Mouse (Mus musculus): Measurements from ENCODE around the gene Nln. TPM values are rescaled to one million over a fixed set of nuclear protein-coding genes. Genes with fewer than 3 reads are reported as not detected.

Gene Nln
- polyA plus RNA-seq, 1 experiment from 2014 or later: 20.9 TPM

- DNase-seq (ENCODE audit: low spot score): peak; percentile 35
- ATAC-seq (replicated peaks; ENCODE audit: low FRiP score): peak; percentile 54
- H3K4me3 ChIP-seq (ENCODE audit: low read depth, low read length): peak overlapping the region; percentile 81
- no peaks in the 10 kb centered on the region for H3K9me3 ChIP-seq (ENCODE audit: control insufficient read depth, low read length)
- no peaks in the 10 kb centered on the region for H3K27me3 ChIP-seq (replicated peaks; ENCODE audit: control insufficient read depth, insufficient read depth, low read length)
- peak overlapping the region; percentile 100 for H3K4me2 ChIP-seq
- WGBS: 1% methylated on average over 24 of the region's 24 CpGs
- peak overlapping the region; percentile 77 for H3K27ac ChIP-seq (ENCODE audit: low read depth, low read length)
- peak overlapping the region; percentile 80 for H3K9ac ChIP-seq (ENCODE audit: low read depth, low read length)
- H3K4me1 ChIP-seq (replicated peaks; ENCODE audit: control insufficient read depth, insufficient read depth, low read length): peaks cover 10% of the 10 kb centered on the region
- peaks cover 5% of the 10 kb centered on the region; the same call in 1 of the 2 replicates for H3K36me3 ChIP-seq (ENCODE audit: control insufficient read depth, insufficient read depth, low read length)
These were observed 645 bp downstream of the Nln start for GRCm38 (mm10) chr13:104108651-104109287.

- H3K4me3 ChIP-seq (ENCODE audit: low read depth, low read length): no peak overlapping the region
- no peak overlapping the region for H3K9ac ChIP-seq (ENCODE audit: low read depth, low read length)
- H3K27me3 ChIP-seq (replicated peaks; ENCODE audit: control insufficient read depth, insufficient read depth, low read length): no peaks in the 10 kb centered on the region
- H3K9me3 ChIP-seq (ENCODE audit: control insufficient read depth, low read length): no peaks in the 10 kb centered on the region
- no peak overlapping the region for H3K27ac ChIP-seq (ENCODE audit: low read depth, low read length)
- ATAC-seq (replicated peaks; ENCODE audit: low FRiP score) (no peak), DNase-seq (ENCODE audit: low spot score) (no peak)
- H3K4me1 ChIP-seq (replicated peaks; ENCODE audit: control insufficient read depth, insufficient read depth, low read length): no peaks in the 10 kb centered on the region
- peaks cover 5% of the 10 kb centered on the region; the same call in 1 of the 2 replicates for H3K36me3 ChIP-seq (ENCODE audit: control insufficient read depth, insufficient read depth, low read length)
- H3K4me2 ChIP-seq: no peak overlapping the region
- 76% methylated on average over 5 of the region's 5 CpGs for WGBS
These were observed 7.7 kb downstream of the Nln start for GRCm38 (mm10) chr13:104101606-104102235.

DNA sequence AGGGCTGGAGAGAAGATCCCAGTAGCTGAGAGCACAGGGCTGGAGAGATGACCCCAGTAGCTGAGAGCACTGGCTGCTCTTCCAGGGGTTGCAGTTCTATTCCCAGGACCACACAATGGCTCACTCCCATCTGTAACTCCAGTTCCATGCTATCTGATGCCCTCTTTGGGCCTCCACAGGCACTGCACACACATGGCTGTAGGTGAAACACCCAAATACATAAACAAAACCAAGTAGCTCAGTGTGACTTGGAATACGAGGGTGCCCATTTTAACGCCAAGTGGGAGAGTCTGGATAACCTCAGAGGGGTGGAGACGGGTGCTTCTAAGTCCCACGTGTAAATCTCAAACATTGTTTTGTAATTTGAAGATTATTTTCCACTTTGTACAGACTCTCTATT, 9.0 kb downstream of the Nln start:
- H3K9me3 ChIP-seq (ENCODE audit: control insufficient read depth, low read length): no peaks in the 10 kb centered on the region
- H3K4me1 ChIP-seq (replicated peaks; ENCODE audit: control insufficient read depth, insufficient read depth, low read length): no peaks in the 10 kb centered on the region
- H3K27ac ChIP-seq (ENCODE audit: low read depth, low read length): no peak overlapping the region
- peaks cover 5% of the 10 kb centered on the region; the same call in 1 of the 2 replicates for H3K36me3 ChIP-seq (ENCODE audit: control insufficient read depth, insufficient read depth, low read length)
- ATAC-seq (replicated peaks; ENCODE audit: low FRiP score) (no peak), DNase-seq (ENCODE audit: low spot score) (no peak)
- no peak overlapping the region for H3K9ac ChIP-seq (ENCODE audit: low read depth, low read length)
- H3K27me3 ChIP-seq (replicated peaks; ENCODE audit: control insufficient read depth, insufficient read depth, low read length): no peaks in the 10 kb centered on the region
- no peak overlapping the region for H3K4me3 ChIP-seq (ENCODE audit: low read depth, low read length)
- H3K4me2 ChIP-seq: no peak overlapping the region
- WGBS: 88% methylated on average over 4 of the region's 4 CpGs

- no peaks in the 10 kb centered on the region for H3K27me3 ChIP-seq (replicated peaks; ENCODE audit: control insufficient read depth, insufficient read depth, low read length)
- ATAC-seq (replicated peaks; ENCODE audit: low FRiP score) (no peak), DNase-seq (ENCODE audit: low spot score) (no peak)
- H3K4me3 ChIP-seq (ENCODE audit: low read depth, low read length): no peak overlapping the region
- no peaks in the 10 kb centered on the region for H3K4me1 ChIP-seq (replicated peaks; ENCODE audit: control insufficient read depth, insufficient read depth, low read length)
- H3K9me3 ChIP-seq (ENCODE audit: control insufficient read depth, low read length): no peaks in the 10 kb centered on the region
- H3K9ac ChIP-seq (ENCODE audit: low read depth, low read length): no peak overlapping the region
- H3K27ac ChIP-seq (ENCODE audit: low read depth, low read length): no peak overlapping the region
- no peaks in the 10 kb centered on the region for H3K36me3 ChIP-seq (ENCODE audit: control insufficient read depth, insufficient read depth, low read length)
- WGBS: 83% methylated on average over 7 of the region's 7 CpGs
- H3K4me2 ChIP-seq: no peak overlapping the region
These were observed 12.2 kb downstream of the Nln start for GRCm38 (mm10) chr13:104097190-104097589.

DNA sequence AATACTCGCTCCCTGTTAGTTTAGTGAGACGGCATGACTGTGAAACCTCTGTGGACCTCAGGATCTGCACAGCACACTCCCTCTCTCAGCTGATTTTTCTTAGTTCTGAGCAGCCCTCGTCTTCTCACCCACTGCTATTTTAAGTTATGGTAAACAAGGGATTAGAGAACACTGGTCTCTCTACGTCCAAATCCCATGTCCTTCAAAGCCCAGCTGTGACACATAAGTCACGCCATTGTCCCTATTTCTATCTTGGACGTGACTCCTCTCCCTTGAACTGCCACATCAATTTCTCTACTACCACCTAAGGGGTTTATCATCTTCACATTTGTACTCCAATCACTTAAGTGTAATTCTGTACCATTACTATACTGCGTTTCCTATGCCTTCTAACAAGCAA, 13.5 kb downstream of the Nln start:
- Histone ChIP-seq H3K4me3 (ENCODE audit: low read depth, low read length) (no peak overlapping the region), H3K4me1 (replicated peaks; ENCODE audit: control insufficient read depth, insufficient read depth, low read length) (no peaks in the 10 kb centered on the region), H3K27me3 (replicated peaks; ENCODE audit: control insufficient read depth, insufficient read depth, low read length) (no peaks in the 10 kb centered on the region), H3K9ac (ENCODE audit: low read depth, low read length) (no peak overlapping the region), H3K9me3 (ENCODE audit: control insufficient read depth, low read length) (no peaks in the 10 kb centered on the region), H3K27ac (ENCODE audit: low read depth, low read length) (no peak overlapping the region), H3K4me2 (no peak overlapping the region), H3K36me3 (ENCODE audit: control insufficient read depth, insufficient read depth, low read length) (no peaks in the 10 kb centered on the region)
- no peak for DNase-seq (ENCODE audit: low spot score)
- WGBS: 70% methylated on average over 7 of the region's 7 CpGs
- ATAC-seq (replicated peaks; ENCODE audit: low FRiP score): no peak

GRCm38 (mm10) chr13:104094531-104095385, 14.7 kb downstream of the Nln start:
- H3K27me3 ChIP-seq (replicated peaks; ENCODE audit: control insufficient read depth, insufficient read depth, low read length): no peaks in the 10 kb centered on the region
- no peak overlapping the region for H3K4me3 ChIP-seq (ENCODE audit: low read depth, low read length)
- H3K4me2 ChIP-seq: no peak overlapping the region
- no peaks in the 10 kb centered on the region for H3K4me1 ChIP-seq (replicated peaks; ENCODE audit: control insufficient read depth, insufficient read depth, low read length)
- no peak overlapping the region for H3K27ac ChIP-seq (ENCODE audit: low read depth, low read length)
- DNase-seq (ENCODE audit: low spot score) (no peak), ATAC-seq (replicated peaks; ENCODE audit: low FRiP score) (no peak; the same call in 1 of the 2 replicates)
- no peaks in the 10 kb centered on the region for H3K36me3 ChIP-seq (ENCODE audit: control insufficient read depth, insufficient read depth, low read length)
- H3K9ac ChIP-seq (ENCODE audit: low read depth, low read length): no peak overlapping the region
- no peaks in the 10 kb centered on the region for H3K9me3 ChIP-seq (ENCODE audit: control insufficient read depth, low read length)
- WGBS: 77% methylated on average over 11 of the region's 11 CpGs

DNA sequence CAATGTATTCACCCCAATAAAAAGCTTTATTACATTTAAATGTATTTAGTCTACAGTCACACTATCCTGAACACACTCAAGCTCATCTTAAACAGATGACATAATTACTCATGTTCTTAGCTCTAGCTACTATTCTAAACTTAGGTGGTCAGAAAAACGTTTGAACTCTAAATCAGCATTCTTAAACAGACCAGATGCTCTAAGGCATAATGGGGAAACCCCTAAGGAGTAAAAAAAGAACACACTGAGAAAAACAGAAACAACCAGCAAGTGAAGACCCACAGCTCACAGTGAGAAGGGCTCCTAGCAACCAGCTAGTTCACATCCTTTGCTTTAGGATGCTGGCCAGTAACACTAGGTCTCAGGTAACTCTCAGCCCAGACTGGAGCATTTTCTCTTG, 17.7 kb downstream of the Nln start:
- Histone ChIP-seq H3K9me3 (ENCODE audit: control insufficient read depth, low read length) (no peaks in the 10 kb centered on the region), H3K4me2 (no peak overlapping the region), H3K4me1 (replicated peaks; ENCODE audit: control insufficient read depth, insufficient read depth, low read length) (no peaks in the 10 kb centered on the region), H3K27ac (ENCODE audit: low read depth, low read length) (no peak overlapping the region), H3K36me3 (ENCODE audit: control insufficient read depth, insufficient read depth, low read length) (no peaks in the 10 kb centered on the region), H3K9ac (ENCODE audit: low read depth, low read length) (no peak overlapping the region), H3K27me3 (replicated peaks; ENCODE audit: control insufficient read depth, insufficient read depth, low read length) (no peaks in the 10 kb centered on the region), H3K4me3 (ENCODE audit: low read depth, low read length) (no peak overlapping the region)
- ATAC-seq (replicated peaks; ENCODE audit: low FRiP score): no peak
- 25% methylated on average over 1 of the region's 1 CpGs for WGBS
- no peak for DNase-seq (ENCODE audit: low spot score)

DNA sequence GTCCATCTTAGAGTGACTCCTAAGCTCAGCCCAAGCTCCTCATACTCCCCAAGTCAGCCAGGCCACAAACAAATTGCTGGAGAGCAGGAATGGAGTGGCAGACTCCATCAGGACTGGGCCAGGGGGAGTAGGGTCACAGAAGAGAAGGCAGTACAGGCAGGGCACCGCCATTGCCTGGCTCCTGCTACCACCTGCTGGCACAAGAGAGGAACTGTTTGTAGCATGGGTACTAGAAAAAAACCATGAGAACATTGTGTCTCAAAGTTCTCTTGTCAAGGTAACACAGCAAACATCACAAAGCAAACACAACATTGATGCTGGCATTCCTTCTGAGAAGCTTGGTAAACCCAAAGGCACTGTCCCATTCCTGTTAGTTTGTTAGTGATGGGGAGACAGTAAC, 20.0 kb downstream of the Nln start:
- Histone ChIP-seq H3K27ac (ENCODE audit: low read depth, low read length) (no peak overlapping the region), H3K4me1 (replicated peaks; ENCODE audit: control insufficient read depth, insufficient read depth, low read length) (no peaks in the 10 kb centered on the region), H3K9ac (ENCODE audit: low read depth, low read length) (no peak overlapping the region), H3K27me3 (replicated peaks; ENCODE audit: control insufficient read depth, insufficient read depth, low read length) (no peaks in the 10 kb centered on the region), H3K4me2 (no peak overlapping the region), H3K36me3 (ENCODE audit: control insufficient read depth, insufficient read depth, low read length) (no peaks in the 10 kb centered on the region), H3K4me3 (ENCODE audit: low read depth, low read length) (no peak overlapping the region), H3K9me3 (ENCODE audit: control insufficient read depth, low read length) (no peaks in the 10 kb centered on the region)
- ATAC-seq (replicated peaks; ENCODE audit: low FRiP score): peak; percentile 77
- WGBS: 0% methylated on average over 1 of the region's 1 CpGs
- DNase-seq (ENCODE audit: low spot score): no peak
